In the genomic region with DNA sequence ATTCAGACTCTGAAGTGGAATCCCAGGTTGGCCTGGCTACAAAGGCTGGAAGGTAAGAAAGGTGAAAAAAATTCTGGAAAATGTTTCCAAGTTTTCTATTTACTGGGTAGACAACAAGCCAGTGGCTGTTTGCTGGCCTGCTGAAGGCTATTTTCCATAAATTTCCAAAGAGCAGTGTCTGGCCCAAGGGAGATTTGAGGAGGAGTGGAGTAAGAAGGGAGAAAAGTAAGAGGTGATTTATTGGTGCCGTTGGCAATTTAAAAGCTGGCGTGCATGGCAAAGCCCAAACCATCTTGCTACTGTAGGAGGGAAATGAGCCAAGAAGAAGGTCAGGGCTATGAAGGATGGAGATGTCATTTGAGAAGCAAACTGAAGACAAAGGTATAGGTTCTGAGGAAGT, we compare ENCODE assay signal across 22 mouse cellular contexts. TPM values are rescaled to one million over a fixed set of nuclear protein-coding genes. Genes with fewer than 3 reads are reported as not detected.
DNase-seq lines count a peak whose midpoint lies in the region; TF ChIP-seq lines count a peak whose summit lies in the region.
"Had no signal": no experiment of that assay in that cellular context is flagged by ENCODE, and none has a peak within 500 bp of the region (broad histone marks: within the 10 kb centered on the region; RNA-seq: fewer than 3 reads in every experiment).

No protein-coding gene starts in this region.

- no peak for TF ChIP-seq CTCF in embryonic fibroblast, embryonic 13.5 days (IDR thresholded peaks at IDR 0.05; ENCODE audit: borderline replicate concordance, insufficient read depth, low read length)

- no peaks in the 10 kb centered on the region for H3K4me1 ChIP-seq in embryonic fibroblast, embryonic 13.5 days (ENCODE audit: control insufficient read depth, insufficient read depth, low read length)
- no peaks in the 10 kb centered on the region for H3K4me1 ChIP-seq in forebrain, embryonic 10.5 days

- H3K9me3 ChIP-seq in forebrain, embryonic 10.5 days = no peaks in the 10 kb centered on the region

- no peak for TF ChIP-seq POLR2A in embryonic fibroblast, embryonic 13.5 days (IDR thresholded peaks at IDR 0.05; ENCODE audit: low read depth, low read length)

- H3K36me3 ChIP-seq in forebrain, embryonic 10.5 days (replicated peaks) = no peaks in the 10 kb centered on the region
- H3K36me3 ChIP-seq: G1E had no signal

- intact Hi-C loops in left cerebral cortex, postnatal 4 days (cut with DNase I) = no loop called here
- intact Hi-C loops in heart, postnatal 14 days (cut with DNase I) = no loop called here

- H3K27ac ChIP-seq in embryonic fibroblast, embryonic 13.5 days (ENCODE audit: insufficient read depth, low read length) = 0 out of 2 replicates have a peak overlapping the region, but pooled peaks have one; percentile 31
- no peak overlapping the region for H3K27ac ChIP-seq in forebrain, embryonic 10.5 days

- DNase-seq in adrenal gland, postnatal 10 days = peak; percentile 29
- DNase-seq in adrenal gland, postnatal 14 days = no peak
- DNase-seq in fat pad, adult 2 months (ENCODE audit: extremely low read depth, low read depth, low spot score) = peak; percentile 80
- peak; percentile 91 for DNase-seq in gonadal fat pad, adult 2 months (ENCODE audit: low read depth)
- no peak for DNase-seq in forebrain, embryonic 10.5 days (ENCODE audit: extremely low spot score, low spot score)
- no peak for DNase-seq in left cerebral cortex, postnatal 4 days
- DNase-seq in heart, postnatal 14 days = no peak
- DNase-seq: adrenal gland, adult 2 months; adrenal gland, adult 8-10 months; adrenal gland, postnatal 25 days; adrenal gland, postnatal 36 days; B cell, adult 2 months; cerebellum, adult 11 months; cerebellum, adult 11-12 months; cerebellum, adult 18-20 months; cerebellum, adult 2 months had no signal

- H3K4me3 ChIP-seq in embryonic fibroblast, embryonic 13.5 days (ENCODE audit: insufficient read depth, low read length) = no peak overlapping the region
- no peak overlapping the region for H3K4me3 ChIP-seq in forebrain, embryonic 10.5 days

- H3K27me3 ChIP-seq in forebrain, embryonic 10.5 days (ENCODE audit: poor library complexity, severe bottlenecking) = no peaks in the 10 kb centered on the region
- H3K27me3 ChIP-seq: CH12.LX, Patski had no signal

- WGBS in forebrain, embryonic 10.5 days = 95% methylated on average over 2 of the region's 2 CpGs

RNA-seq across cellular contexts. Expression of a gene that starts 26.0 kb away (rescaled TPM):
- total RNA-seq in adrenal gland, postnatal 10 days (2021) = 10 to 100 TPM; 19.9 to 31.9 TPM
- 23.8 and 25.3 TPM in 2 replicates for total RNA-seq in adrenal gland, postnatal 14 days (2021)
- polyA plus RNA-seq in embryonic fibroblast, embryonic 13.5 days (2011; ENCODE audit: insufficient read length, low read depth, missing spikeins) = 2,892 and 6,250 TPM in 2 replicates
- polyA plus RNA-seq in gonadal fat pad, adult 2 months (2012; rRNA removed) = 10.5 and 11.7 TPM in 2 replicates
- 40.0 and 40.9 TPM in 2 replicates for polyA plus RNA-seq in forebrain, embryonic 10.5 days (2016; fragmentation: Nextera tagmentation; extraction: Ambion mirVana)
- 10 to 100 TPM; 15.3 to 18.1 TPM for total RNA-seq in left cerebral cortex, postnatal 4 days (2021)
- 10 to 100 TPM; 20.3 to 24.0 TPM for total RNA-seq in heart, postnatal 14 days (2021)
- total RNA-seq: G1E, MEL had no signal
- polyA plus RNA-seq: activated CD4-positive, CD25-positive, alpha-beta regulatory T cell, adult 4 months had no signal

Comparison
In these comparisons a context has a peak if more than half of its experiments do, and no peak if none do; other contexts are left out.
1. DNase-seq: peak in adrenal gland, postnatal 10 days (single experiment), fat pad, adult 2 months (single experiment) and gonadal fat pad, adult 2 months (single experiment); none in adrenal gland, postnatal 14 days (single experiment), forebrain, embryonic 10.5 days (single experiment), left cerebral cortex, postnatal 4 days (single experiment) and heart, postnatal 14 days (0 of 2).